Mouse (Mus musculus) intestine, embryonic 14.5 days (tissue): ENCODE measurements around the gene Slc35b3. TPM values are rescaled to one million over a fixed set of nuclear protein-coding genes. Genes with fewer than 3 reads are reported as not detected.

Source experiments
- ATAC-seq: fragments of 200-750 bp; cut with Nextera tagmentation; replicated peaks from 2 replicates; pipeline ENCODE4 v1.8.0; 2017; ENCODE audit warnings: low read depth, moderate number of reproducible peaks, moderate TSS enrichment, moderate library complexity; ENCODE audit not compliant: low FRiP score, low TSS enrichment
- DNase-seq: peaks from one replicate; pipeline ENCODE4 v3.0.0-alpha.2; 2018; ENCODE audit warnings: low spot score
- H3K27ac ChIP-seq: fragments of 300-500 bp; sonication (generic); 2 replicates; pipeline ENCODE4 v1.5.1; 2014; ENCODE audit warnings: low read depth, mild to moderate bottlenecking, control low read depth
- H3K27me3 ChIP-seq: fragments of 300-500 bp; sonication (generic); replicated peaks from 2 replicates; pipeline ENCODE4 v1.6.1; 2014; ENCODE audit warnings: low read length, control low read depth; ENCODE audit not compliant: control insufficient read depth, insufficient read depth
- H3K36me3 ChIP-seq: fragments of 300-500 bp; sonication (generic); 2 replicates; pipeline ENCODE4 v1.6.1; 2014; ENCODE audit warnings: low read length, control low read depth; ENCODE audit not compliant: control insufficient read depth, insufficient read depth
- H3K4me1 ChIP-seq: fragments of 300-500 bp; sonication (generic); replicated peaks from 2 replicates; pipeline ENCODE4 v1.6.1; 2014; ENCODE audit warnings: low read length, control low read depth, mixed read lengths; ENCODE audit not compliant: control insufficient read depth, insufficient read depth
- H3K4me2 ChIP-seq: fragments of 300-500 bp; sonication (generic); 2 replicates; pipeline ENCODE4 v1.6.1; 2014; ENCODE audit warnings: low read length
- H3K4me3 ChIP-seq: fragments of 300-500 bp; sonication (generic); 2 replicates; pipeline ENCODE4 v1.5.1; 2014; ENCODE audit warnings: low read depth, low read length, control low read depth, mixed read lengths
- H3K9ac ChIP-seq: fragments of 300-500 bp; sonication (generic); 2 replicates; pipeline ENCODE4 v1.6.1; 2014; ENCODE audit warnings: mild to moderate bottlenecking, low read length
- H3K9me3 ChIP-seq: fragments of 300-500 bp; sonication (generic); 2 replicates; pipeline ENCODE4 v1.6.1; 2016; ENCODE audit warnings: low read length, control low read depth; ENCODE audit not compliant: control insufficient read depth
- WGBS: fragments of 180-500 bp; shearing (Covaris S2); extraction: QIAGEN DNeasy Blood & Tissue Kit; methylation state at CpG from one replicate; pipeline ENCODE4 v1.1.7; 2014; 5-methylcytosine and 5-hydroxymethylcytosine counted together
- polyA plus RNA-seq: library from polyadenylated mRNA; unstranded; fragments of >200 nt; fragmentation: Nextera tagmentation; extraction: Ambion mirVana; gene quantifications from 2 replicates; pipeline ENCODE4 v1.2.1, GENCODE M21; 2014

Gene Slc35b3
- 51.2 and 53.6 TPM in 2 replicates for polyA plus RNA-seq

DNA sequence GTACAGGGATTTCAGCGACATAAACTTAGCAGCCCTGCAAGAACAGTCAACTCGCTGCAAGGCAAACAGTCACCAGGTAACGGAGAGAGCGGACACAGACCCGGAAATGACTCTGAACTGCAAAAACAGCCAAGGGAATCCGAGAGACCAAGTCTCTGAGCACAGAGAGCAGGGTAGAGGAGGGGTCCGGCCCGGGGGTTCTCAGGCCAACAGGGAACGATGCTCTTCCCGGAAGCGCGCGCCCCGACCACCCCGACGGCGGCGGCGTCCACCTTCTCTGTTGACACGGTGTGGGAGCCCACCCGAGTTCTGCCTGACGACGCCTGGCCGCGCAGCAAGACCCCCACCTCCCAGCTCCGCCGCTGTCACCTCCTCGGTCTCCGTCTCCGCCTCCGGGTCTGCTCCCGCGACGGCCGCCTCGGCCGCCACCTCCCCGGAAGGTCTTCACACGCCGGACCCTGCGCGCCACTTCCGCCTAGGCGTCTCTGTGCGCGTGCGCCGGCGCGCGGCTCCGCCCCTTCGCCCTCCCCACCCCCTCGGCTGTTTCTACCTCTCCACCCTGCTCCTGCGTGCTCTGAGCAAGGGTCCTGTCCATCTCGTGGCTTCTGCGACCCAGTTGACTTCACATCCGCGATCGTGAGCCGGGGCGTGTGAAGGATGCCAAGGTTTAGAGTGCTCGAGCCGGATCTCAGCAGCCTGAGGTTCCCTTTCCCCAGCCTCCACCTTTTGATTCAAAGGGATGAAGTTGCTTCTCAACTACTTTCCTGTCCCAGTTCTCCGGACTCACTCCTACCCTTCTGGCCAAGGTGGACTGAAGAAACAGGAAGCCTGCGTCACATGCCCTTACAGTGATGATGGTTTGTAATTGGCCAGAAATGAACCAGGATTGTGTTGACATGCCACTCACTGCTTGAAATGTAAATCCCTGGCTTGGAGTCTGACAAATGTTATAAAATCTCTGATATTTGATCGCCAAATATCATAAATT, at the start of gene Slc35b3:
Gene Slc35b3 (minus strand): TSS at position 813 of the 988 bp plus-strand sequence.
- H3K27ac ChIP-seq, result peak within 1 kb of the TSS; percentile 66
- H3K9ac ChIP-seq, result peak within 1 kb of the TSS; percentile 80
- H3K27me3 ChIP-seq, result no peaks in the 10 kb centered on the region
- peak; percentile 94 for DNase-seq
- H3K4me2 ChIP-seq, result peak within 1 kb of the TSS; percentile 51
- WGBS, result 1% methylated on average over 66 of the region's 67 CpGs
- no peaks in the 10 kb centered on the region for H3K9me3 ChIP-seq
- peaks cover 5% of the 10 kb centered on the region; the same call in 1 of the 2 replicates for H3K36me3 ChIP-seq
- H3K4me3 ChIP-seq, result peak within 1 kb of the TSS; percentile 75
- peaks cover 7% of the 10 kb centered on the region for H3K4me1 ChIP-seq
- ATAC-seq, result peak; percentile 96

- no peaks in the 10 kb centered on the region for H3K27me3 ChIP-seq
- no peaks in the 10 kb centered on the region for H3K36me3 ChIP-seq
- H3K4me2 ChIP-seq, result no peak overlapping the region
- DNase-seq, result no peak
- no peak overlapping the region for H3K4me3 ChIP-seq
- no peaks in the 10 kb centered on the region for H3K4me1 ChIP-seq
- WGBS, result 89% methylated on average over 4 of the region's 4 CpGs
- no peaks in the 10 kb centered on the region for H3K9me3 ChIP-seq
- no peak overlapping the region for H3K27ac ChIP-seq
- no peak overlapping the region for H3K9ac ChIP-seq
- no peak for ATAC-seq
Observed at GRCm38 (mm10) chr13:39010280-39010679, 49.6 kb upstream of the Slc35b3 start.

DNA sequence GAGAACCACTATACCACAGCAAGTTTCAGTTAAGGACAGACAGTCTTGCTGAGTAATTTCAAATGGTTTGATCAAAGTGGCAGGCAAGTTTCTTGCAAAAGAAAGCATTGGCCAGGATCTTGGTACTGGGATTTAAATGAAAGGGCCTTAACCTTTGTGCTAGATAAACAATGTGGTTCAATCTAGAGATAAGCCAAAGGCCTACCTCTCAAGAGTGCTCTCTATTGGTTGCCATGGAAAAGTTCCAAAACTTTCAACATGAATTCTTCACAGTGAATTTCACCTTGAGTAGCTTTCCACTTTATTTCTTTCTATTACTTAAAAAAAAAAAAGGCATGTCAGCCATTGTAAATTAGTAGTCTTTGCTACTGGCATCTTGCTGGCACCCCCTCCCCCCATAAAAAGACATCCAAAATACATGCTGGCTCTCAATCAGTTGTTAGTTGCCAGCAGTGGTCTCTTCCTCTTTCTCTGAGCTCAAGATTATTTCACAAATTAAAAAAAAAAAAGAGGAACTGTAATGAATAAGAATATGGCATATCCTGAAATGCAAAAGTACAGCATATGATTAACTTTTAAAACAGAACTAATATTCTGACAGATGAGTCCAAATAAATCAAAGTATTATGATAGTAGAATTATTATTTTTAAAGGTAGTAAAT, 42.6 kb upstream of the Slc35b3 start:
- H3K9ac ChIP-seq, result no peak overlapping the region
- no peaks in the 10 kb centered on the region for H3K27me3 ChIP-seq
- no peak overlapping the region for H3K27ac ChIP-seq
- ATAC-seq, result no peak
- H3K4me2 ChIP-seq, result no peak overlapping the region
- H3K9me3 ChIP-seq, result no peaks in the 10 kb centered on the region
- DNase-seq, result no peak
- no peak overlapping the region for H3K4me3 ChIP-seq
- H3K36me3 ChIP-seq, result no peaks in the 10 kb centered on the region
- H3K4me1 ChIP-seq, result no peaks in the 10 kb centered on the region

DNA sequence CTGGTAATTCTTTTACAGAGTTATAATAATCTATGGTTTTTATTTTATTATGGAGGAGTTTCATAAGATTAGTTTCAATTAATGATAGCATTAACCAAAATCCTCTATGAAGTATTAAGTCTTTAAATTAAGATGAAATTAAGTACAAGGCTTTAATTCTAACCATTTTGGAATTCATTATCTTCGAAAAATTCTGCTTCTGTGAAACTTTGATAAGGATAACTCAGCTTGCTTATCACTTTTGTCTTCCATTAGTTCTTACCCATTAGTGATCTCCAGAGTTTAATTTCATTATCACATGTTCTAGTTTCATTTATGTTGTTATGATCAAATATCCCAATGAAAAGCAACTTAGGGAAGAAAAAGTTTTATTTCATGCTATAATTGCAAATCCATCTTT, 41.7 kb upstream of the Slc35b3 start:
- DNase-seq (no peak), ATAC-seq (no peak)
- 70% methylated on average over 1 of the region's 1 CpGs for WGBS
- H3K4me1 ChIP-seq, result no peaks in the 10 kb centered on the region
- H3K9me3 ChIP-seq, result no peaks in the 10 kb centered on the region
- H3K27me3 ChIP-seq, result no peaks in the 10 kb centered on the region
- H3K4me2 ChIP-seq, result no peak overlapping the region
- no peak overlapping the region for H3K4me3 ChIP-seq
- H3K9ac ChIP-seq, result no peak overlapping the region
- no peaks in the 10 kb centered on the region for H3K36me3 ChIP-seq
- no peak overlapping the region for H3K27ac ChIP-seq

DNA sequence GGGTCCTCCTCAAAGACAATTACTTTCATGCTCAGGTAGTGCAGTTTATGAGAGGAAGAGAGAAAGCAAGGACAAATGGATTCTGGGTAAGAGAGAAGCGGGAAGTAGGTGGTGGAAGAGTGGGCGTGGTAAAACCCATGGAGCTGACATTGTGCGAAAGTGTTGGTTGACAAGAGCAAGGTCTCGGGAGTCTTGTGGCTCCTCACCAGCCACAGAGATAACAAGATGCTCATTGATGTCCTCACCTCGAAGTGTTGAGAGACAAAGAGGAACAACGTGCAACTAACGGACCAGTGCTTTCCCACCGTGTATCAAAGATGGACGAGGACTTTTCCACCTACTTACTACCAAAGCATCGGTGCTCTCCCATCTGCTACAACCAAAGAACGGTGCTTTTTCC, 40.8 kb upstream of the Slc35b3 start:
- no peak overlapping the region for H3K4me3 ChIP-seq
- no peaks in the 10 kb centered on the region for H3K27me3 ChIP-seq
- H3K36me3 ChIP-seq, result no peaks in the 10 kb centered on the region
- no peaks in the 10 kb centered on the region for H3K4me1 ChIP-seq
- WGBS, result 92% methylated on average over 11 of the region's 11 CpGs
- ATAC-seq, result no peak
- H3K27ac ChIP-seq, result no peak overlapping the region
- no peak overlapping the region for H3K9ac ChIP-seq
- no peak for DNase-seq
- no peak overlapping the region for H3K4me2 ChIP-seq
- no peaks in the 10 kb centered on the region for H3K9me3 ChIP-seq

- Histone ChIP-seq H3K4me1 (no peaks in the 10 kb centered on the region), H3K9me3 (no peaks in the 10 kb centered on the region), H3K4me2 (no peak overlapping the region), H3K36me3 (no peaks in the 10 kb centered on the region), H3K9ac (no peak overlapping the region), H3K27me3 (no peaks in the 10 kb centered on the region), H3K27ac (no peak overlapping the region), H3K4me3 (no peak overlapping the region)
- DNase-seq, result no peak
- no peak for ATAC-seq
- WGBS, result 63% methylated on average over 9 of the region's 9 CpGs
Observed at GRCm38 (mm10) chr13:38998958-38999357, 38.3 kb upstream of the Slc35b3 start.

DNA sequence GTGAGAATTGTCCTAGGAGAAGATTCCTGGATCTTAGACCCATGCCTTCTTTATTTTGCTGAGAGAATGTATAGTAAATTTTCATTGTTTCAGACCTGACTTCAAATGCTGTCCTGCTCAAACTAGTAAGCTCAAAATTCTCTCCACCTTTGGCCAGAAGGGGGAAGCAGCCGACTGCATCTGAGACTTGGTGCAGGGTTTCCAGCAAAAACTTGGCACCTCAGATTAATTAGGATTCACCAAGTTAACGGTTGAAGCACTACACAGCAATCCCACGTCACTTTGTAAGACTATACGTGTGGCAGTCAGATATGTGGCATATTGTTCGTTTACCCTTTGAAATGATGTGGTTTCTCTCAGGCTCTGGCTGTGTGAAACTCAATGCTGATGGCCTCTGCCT, 31.9 kb upstream of the Slc35b3 start:
- no peak overlapping the region for H3K4me2 ChIP-seq
- 27% methylated on average over 5 of the region's 5 CpGs for WGBS
- H3K27me3 ChIP-seq, result no peaks in the 10 kb centered on the region
- no peak overlapping the region for H3K9ac ChIP-seq
- no peak overlapping the region for H3K4me3 ChIP-seq
- no peak overlapping the region for H3K27ac ChIP-seq
- H3K9me3 ChIP-seq, result no peaks in the 10 kb centered on the region
- ATAC-seq, result no peak
- no peak for DNase-seq
- H3K36me3 ChIP-seq, result no peaks in the 10 kb centered on the region
- no peaks in the 10 kb centered on the region for H3K4me1 ChIP-seq

GRCm38 (mm10) chr13:38983751-38984150, 23.1 kb upstream of the Slc35b3 start:
- Histone ChIP-seq H3K4me3 (no peak overlapping the region), H3K9ac (no peak overlapping the region), H3K27me3 (no peaks in the 10 kb centered on the region), H3K4me2 (no peak overlapping the region), H3K9me3 (no peaks in the 10 kb centered on the region), H3K27ac (no peak overlapping the region), H3K36me3 (no peaks in the 10 kb centered on the region), H3K4me1 (no peaks in the 10 kb centered on the region)
- ATAC-seq (no peak), DNase-seq (no peak)
- WGBS, result 70% methylated on average over 5 of the region's 5 CpGs
